Mouse (Mus musculus): ENCODE measurements around the gene Mrpl3. TPM values are rescaled to one million over a fixed set of nuclear protein-coding genes. Genes with fewer than 3 reads are reported as not detected.

Mrpl3 gene
- 97.8 TPM for polyA plus RNA-seq (2014; fragmentation: Illumina TruSeq; extraction: RNeasy Lipid Tissue Mini Kit (QIAGEN cat#74804); ENCODE audit: low read depth, low replicate concordance)

DNA sequence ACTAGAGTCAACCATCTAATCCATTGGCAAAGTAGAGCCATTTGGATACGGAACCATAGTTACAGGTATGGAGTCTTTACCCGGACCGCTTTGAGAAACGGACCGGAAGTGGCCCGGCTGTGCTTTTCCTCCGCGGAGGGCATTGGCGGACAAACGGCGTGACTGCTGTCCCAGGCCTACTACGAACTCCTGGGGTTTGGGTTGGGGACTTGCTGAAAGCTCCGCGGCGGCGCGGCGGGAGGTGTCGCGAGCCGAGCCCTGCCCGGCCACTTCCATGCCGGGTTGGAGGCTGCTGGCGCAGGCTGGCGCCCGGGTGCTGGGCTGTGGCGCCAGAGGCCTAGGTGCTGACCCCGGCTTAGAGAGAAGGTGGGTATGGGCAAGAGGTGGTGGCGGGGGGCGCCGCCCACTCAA is at the start of gene Mrpl3:
Gene Mrpl3, plus strand, starts transcription at position 93 of the 411 bp plus-strand sequence.

Other genes starting within 250 kb of the Mrpl3 start
- gene Nudt16, start 78.6 kb downstream of the Mrpl3 start, polyA plus RNA-seq (2014; fragmentation: Illumina TruSeq; extraction: RNeasy Lipid Tissue Mini Kit (QIAGEN cat#74804); ENCODE audit: low read depth, low replicate concordance): 10.8 TPM
- gene 1700080E11Rik, start 91.9 kb downstream of the Mrpl3 start, polyA plus RNA-seq (2014; fragmentation: Illumina TruSeq; extraction: RNeasy Lipid Tissue Mini Kit (QIAGEN cat#74804); ENCODE audit: low read depth, low replicate concordance): not detected